Mouse (Mus musculus) 3134 (cell line): ENCODE measurements around the gene Syne3.

Source experiments
- DNase-seq: peaks from one replicate; pipeline ENCODE4 v3.0.0-alpha.2; 2011; ENCODE audit warnings: low spot score; ENCODE audit not compliant: insufficient read length; ENCODE audit errors: extremely low read depth

The Syne3 gene

GRCm38 (mm10) chr12:105025947-105026586 is 16.5 kb upstream of the Syne3 start:
- DNase-seq, result peak; percentile 72

DNA sequence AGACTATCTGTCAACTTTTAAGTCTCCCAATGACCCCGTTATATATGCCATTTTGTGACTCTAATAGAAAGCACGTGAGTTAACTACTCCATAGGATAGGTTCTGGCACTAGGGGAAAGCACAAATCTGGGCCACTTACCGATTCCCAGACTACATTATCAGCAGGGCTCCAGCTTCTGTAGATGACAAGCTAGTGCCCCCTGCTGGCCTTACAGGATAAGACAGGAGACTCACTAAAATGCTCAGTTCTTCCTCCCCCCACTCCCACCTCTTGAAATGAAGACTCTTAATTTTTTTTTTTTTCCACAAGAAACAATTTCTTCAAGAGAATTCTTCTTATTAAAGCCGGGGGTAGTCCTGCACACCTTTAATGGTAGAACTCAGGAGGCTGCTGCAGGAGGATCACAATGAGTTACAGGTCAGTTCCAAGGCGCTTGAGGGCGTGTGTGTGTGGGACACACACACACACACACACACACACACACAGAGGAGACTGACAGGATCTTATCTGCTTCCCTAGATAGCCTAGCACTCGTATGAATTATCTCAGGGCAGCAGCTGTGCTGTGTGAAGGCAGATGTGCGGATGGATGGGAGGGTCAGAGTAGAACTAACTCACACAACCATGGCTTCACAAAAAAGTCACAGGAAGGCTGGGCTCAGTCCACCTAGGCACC is 15.8 kb upstream of the Syne3 start:
- DNase-seq, result no peak

DNA sequence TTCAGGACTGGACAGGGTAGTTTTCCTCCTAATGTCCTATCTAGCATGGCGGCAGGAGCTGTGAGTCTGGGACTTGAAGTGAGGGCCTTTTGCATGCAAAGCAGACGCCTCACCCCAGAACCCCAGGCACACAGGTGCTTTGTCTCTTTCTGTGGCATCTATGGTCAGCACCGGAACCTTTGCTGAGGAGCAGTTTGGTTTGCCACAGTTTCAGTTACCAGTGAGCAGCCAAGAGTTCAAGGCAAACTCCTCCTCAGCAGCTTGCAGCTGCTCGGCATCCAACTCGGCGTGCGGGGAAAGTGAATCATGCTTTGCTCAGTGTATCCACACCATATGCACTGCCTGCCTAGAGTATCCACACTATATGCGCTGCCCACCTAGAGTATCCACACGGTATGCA is 13.2 kb upstream of the Syne3 start:
- DNase-seq, result no peak

DNA sequence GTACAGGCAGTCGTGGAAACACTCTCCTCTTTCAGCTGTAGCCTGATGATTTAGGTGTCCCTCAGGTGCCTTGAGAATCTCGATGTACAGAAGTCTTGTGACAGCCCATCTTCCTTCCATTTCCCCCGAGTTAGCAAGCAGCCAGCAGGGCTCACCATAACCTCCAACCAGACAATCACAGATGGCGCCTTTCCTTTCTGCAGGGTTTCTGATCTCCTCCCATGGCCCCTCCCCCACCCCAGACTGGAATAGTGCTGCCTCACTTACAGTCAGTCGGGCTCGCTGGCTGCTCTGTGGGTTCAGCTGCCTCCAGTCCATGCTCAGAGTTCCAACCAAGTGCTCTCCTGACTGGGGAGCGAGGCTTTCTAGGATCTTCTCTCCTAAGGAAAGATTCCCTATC is 12.5 kb upstream of the Syne3 start:
- no peak for DNase-seq

DNA sequence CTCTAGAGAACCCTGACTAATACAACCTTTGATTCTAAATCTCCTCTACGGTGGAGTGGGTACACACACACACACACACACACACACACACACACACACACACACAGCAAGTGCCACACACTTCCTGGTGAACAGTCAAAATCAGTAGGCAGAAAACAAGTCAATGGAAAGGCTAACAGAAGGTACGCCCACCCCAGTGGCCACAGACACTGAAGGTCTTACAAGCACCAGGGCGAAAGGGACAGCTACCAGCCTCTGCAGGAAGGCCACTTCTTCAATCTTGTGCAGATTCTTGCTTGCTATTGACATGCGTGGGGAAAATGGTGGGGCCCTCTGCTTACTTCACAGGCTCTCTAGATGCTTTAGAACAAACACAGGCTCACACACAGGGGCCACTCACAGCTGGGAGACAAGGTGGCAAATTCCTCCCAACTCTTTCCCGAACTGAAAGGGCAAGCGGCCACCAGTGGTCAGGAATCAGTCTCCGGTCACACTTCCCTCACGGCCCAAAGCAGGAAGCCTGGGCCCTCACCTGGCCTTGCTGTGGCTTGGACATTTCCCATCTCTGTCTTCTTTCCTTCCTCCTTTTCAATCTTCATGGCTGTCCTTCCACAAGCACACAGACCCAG is 11.9 kb upstream of the Syne3 start:
- DNase-seq, result no peak

DNA sequence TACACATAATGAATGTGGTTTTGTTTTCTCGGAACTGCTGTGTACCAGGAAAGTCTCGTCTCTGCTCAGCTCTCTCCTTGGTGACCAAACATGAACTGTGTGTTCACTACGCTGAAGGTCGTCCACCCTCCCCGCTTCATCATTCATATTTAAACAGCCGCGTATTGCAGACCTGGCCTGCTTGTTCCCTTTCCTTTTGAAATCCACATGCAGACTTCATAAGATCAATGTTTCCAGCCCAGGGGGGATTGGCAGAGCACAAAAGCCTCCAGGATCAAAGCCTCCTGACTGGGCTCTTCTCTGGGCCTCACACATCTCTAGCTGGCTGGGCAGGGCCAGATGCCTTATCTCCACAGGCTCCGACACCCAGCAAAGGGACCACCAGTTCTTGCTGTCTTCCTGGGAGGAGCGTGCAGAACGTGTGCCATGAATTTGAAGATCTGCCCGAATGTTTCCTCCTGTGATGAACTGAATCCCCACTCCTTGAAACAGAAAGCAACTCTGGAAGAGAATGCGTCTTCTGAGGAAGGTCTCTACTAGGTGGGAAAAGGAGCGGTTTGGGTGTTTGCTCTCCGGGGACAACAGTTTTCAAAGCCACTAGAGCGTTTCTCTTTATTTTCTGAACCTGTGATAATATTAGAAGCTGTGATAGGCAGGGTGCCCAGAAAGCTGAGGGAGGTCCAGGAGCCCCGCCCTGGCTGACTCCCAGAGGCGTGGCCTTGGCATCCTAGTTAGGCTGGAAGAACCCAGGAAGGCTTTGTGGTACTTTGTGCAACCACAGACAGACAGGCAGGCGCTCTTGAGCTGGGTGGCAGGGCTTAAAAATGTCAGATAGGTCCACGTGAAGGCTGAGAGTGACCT is 10.0 kb upstream of the Syne3 start:
- DNase-seq, result no peak

DNA sequence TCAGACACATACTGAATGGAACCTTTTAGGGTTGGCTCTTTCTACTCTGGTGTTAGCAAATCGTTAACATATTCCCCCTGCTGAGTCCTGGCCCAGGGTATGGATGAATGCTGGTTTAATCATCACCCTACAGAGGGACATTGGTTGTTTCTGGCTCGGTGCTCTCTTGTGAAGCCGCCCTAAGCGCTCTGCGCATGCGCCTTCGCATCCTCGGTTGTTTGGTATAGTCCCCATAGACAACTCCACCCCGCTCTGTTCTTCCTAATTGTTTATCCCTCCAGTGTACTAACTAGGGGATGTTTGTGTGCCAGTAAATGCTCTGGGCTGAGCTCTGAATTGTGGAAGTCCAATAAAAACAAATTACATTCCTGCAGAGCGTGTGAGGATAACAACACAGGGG is 7.0 kb upstream of the Syne3 start:
- DNase-seq, result no peak

DNA sequence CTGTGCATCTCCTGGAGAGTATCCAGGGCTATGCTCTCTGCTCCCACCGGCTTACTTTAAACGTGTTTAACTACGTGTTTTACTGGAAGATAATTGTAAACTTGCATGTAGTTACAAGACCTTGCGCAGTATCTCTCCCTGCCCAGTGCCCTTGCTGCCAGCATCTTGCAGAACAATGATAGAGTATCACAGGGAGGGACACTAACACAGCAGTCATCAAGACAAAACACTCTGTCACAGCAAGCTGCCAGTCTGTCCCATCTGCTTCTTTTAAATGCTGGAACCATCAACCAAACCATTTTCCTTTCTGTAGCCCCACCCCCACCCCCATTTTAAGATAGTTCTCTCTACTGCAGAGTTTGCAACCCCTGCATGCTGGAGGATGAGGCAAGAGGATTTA is 6.6 kb upstream of the Syne3 start:
- DNase-seq, result no peak

- DNase-seq, result peak; percentile 79
Observed at GRCm38 (mm10) chr12:105013065-105013464, 3.5 kb upstream of the Syne3 start.

DNA sequence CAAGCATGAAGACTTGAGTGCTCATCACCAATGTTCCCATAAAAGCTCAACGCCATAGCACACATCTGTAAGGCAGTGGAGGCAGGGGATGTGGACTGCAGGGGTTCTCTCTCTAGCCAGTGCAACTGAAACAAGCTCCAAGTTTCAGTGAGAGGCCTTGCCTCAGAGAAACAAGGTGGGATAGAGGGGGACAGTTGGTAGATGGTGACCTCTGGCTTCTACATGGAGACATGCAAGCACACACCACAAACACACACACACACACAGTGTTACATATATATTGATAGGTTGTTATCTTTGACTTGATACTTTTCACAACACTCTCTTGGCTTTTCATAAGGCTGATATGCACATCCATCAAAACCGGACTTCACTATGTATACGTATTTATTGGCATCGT is 2.7 kb upstream of the Syne3 start:
- no peak for DNase-seq

DNA sequence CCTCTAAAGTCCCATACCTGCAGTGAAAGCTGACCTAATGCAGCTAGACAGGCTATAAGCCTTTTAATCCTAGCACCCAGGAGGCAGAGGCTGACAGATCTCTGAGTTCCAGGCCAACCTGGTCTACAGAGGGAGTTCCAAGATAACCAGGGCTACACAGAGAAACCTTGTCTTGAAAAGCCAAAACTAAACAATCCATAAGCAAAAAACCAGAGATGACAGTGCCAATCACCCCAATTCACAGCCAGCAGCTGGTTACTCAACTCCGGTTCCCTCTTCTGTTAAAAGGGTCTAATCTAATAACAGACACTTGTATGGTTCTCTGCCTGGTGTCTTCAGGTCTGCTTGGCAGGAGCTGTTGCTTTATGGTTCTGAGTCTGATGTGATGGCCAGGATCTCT is 2.0 kb upstream of the Syne3 start:
- no peak for DNase-seq

DNA sequence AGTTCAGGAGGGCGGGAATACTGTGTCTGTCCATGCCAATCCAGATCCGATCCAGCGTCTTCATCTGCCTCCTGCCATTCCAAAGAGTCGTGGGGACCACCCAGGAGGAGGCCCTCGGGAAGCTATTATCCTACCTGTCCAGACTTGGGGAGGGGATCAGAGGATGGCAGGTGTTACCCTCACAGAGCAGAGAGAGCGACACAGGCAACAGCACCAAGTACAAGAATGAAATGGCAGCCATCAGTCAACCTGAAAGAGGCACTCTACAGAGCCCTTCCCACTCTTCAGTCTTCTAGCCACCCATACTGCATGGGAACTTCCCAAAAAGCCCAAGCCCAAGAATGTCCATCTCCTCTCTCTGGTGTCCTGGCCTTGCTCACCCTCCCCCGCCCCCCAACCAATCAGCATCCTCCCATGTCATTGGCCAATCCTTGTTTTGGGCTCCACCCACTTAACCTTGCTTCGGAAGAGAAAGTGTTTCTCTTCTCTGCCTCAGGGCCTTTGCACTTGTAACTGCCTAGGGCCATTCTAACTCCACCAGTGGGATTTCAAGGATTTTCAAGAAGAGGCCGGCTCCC is 693 bp upstream of the Syne3 start:
- DNase-seq, result no peak

DNA sequence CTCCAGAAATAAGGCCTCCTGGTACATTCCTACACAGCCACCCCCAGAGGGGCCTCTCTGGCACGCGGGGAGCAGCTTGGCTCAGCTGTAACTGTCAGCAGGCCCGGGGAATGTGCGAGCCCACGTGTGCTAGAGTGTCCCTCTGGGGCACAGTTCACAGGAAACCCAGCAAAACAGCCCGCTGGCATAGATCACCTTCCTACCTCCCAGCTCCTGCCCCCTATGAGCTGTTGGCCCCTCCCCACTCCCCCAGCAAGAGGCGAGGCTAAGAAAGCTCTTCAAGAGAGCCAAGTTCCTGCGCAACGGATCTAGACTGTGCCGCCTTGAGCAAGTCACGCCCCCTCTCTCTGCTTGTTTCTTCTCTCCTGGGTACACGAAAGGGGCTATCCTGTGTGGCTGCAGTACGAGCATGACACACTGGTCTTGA is 844 bp downstream of the Syne3 start:
- DNase-seq, result peak; percentile 85

GRCm38 (mm10) chr12:105008150-105008549 is 1.5 kb downstream of the Syne3 start:
- no peak for DNase-seq

- no peak for DNase-seq
Observed at GRCm38 (mm10) chr12:105005715-105005972, 4.0 kb downstream of the Syne3 start.

DNA sequence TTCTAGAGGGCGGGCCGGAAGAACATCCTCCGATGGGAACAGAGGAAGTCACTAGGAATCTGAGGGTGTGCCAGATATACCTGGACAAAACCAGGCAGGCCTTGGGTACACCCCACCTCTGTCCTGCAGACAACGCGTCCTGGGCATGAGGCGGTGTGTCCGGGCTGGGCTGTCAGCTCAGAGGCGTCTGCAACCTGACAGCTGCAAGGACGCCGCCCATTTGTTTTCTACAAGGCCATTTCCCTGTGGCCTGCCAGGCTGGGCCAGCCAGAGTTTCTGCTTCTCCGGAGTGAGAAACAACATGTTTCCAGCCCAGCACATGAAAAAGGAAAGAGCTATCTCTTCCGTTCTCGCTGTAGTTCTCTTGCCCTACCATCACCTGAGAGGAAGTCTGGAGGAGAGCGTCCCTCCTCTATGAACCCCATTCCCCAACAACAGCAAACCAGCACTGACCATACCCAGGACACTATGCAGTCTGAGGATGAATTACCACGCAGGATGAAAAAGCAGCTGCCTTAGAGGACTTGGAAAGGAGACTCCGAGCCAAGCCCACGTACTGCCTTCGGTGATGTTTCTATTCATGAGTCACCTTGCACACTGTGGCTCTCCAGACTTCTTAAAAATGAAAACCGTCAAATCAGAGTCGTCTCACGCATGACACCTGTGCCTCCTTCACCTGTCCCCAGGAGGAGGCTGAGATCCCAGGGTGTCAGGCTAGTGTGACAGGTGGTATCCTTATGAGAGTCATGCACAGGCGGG is 4.5 kb downstream of the Syne3 start:
- no peak for DNase-seq

DNA sequence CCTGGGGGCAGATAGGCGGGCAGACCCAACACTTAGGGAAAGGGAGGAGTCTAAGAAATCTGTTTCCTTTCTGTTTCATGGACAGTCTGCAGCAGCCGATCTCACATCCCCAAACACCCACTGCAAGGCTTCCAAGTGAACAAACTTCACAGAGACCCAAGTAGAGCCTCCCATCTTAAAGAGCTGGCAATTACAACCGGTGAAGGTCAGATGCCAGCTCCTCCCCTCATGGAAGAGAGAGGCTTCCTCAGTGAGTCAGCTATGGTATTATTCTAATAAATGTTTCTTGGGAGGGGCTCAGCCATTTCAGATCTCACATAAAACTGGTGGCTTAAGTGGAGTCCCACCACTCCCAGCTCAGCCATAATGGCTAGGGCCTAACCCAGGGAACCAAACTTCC is 5.9 kb downstream of the Syne3 start:
- no peak for DNase-seq

GRCm38 (mm10) chr12:105003158-105003557 is 6.5 kb downstream of the Syne3 start:
- no peak for DNase-seq

DNA sequence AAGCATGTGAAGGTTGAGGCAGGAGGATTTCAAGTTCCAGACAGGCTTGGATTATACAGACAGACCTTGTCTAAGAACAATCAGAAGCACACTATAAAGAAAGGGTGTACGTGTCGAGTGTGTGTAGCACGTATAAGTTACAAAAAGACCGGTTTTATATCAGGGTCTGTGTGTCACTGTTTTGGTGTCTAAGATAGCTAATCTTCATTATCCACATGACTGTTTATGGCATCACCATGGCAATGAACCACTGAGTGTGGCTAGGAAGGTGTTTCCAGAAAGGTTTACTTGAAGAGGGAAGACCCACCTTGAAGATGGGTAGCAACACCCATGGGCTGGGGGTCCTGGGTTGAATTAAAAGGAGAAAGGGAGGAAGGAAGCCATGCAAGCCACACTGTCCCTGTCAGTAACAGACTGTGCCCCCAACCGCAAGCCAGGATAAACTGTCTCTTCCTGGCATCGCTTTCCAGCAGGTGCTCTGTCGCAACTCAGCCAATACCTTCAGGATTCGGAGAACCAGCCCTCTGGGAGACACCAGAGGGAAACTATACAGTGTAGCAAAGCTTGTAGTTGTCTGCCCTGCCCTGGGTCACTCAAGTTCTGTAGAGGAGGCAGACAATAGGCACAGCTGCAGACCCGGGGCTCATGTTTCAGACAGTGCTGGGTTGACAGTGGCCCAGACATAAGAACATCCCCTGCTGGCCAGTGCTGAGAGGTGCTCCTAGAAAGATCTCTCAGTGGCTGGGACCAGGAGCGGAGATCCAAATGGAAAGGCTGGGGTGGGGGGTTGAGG is 7.1 kb downstream of the Syne3 start:
- DNase-seq, result no peak

DNA sequence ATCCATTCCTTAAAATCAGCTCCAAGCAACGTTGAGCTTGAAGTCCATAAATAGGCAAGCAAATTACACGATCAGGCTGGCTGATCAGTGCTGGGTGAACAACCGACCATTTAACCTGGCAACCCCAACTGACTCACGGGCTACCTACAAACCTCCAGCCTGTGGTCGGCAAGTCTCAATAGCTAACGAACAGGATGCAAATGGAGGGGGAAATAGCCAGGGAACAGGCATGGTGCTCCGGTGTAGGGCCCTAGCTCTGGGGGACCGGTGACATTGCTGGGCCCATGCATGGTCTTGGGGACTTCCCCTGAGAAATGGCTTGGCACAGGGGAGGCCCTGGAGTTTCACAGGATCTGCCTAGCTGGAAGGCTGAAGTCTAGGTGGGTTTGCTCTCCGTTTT is 8.3 kb downstream of the Syne3 start:
- no peak for DNase-seq
